Mouse (Mus musculus) cerebral cortex, adult 2 months (tissue): ENCODE data around the gene Ccdc115.

Source experiments
- WGBS: fragments of 180-500 bp; shearing (Covaris S2); methylation state at CpG from one replicate; pipeline ENCODE4 v1.1.7; 2018; 5-methylcytosine and 5-hydroxymethylcytosine counted together

Gene Ccdc115

GRCm38 (mm10) chr1:34438381-34439051, 956 bp downstream of the Ccdc115 start:
- WGBS: 45% methylated on average over 15 of the region's 20 CpGs

DNA sequence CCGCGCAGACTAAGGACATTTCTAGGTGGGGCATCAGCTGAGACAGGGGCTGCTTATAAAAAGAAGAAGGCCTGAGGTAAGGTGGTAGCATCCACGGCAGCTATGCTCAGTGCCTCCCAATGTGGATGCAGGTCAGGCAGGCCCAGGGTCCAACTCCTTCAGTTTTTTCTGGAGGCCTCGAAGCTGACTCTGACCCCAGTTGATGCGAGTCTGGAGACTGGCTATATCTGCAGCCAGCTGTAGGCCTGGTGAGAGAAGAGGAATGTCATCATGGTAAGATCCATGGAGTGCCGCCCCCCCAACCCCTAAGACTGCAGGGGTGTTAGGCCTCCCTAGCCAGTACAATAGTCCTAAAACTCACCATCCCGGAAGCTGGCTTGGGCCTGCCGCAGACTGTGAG, 2.1 kb downstream of the Ccdc115 start:
- 97% methylated on average over 8 of the region's 8 CpGs for WGBS

DNA sequence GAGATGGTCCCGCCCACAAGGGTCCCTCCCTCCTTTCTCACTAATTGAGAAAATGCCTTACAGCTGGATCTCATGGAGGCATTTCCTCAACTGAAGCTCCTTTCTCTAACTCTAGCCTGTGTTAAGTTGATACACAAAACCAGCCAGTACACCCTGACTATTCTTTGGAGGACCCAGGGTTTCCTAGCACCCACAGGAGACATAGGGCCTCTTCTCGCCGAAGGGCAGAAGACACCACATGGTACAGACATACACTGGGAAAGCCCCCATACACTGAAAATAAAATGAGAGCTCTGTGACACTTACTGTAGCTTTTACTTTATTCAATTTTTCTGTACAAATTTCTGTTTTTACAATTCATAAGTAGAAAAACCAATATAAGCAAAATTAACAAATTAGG, 3.1 kb downstream of the Ccdc115 start:
- WGBS: 81% methylated on average over 3 of the region's 3 CpGs

DNA sequence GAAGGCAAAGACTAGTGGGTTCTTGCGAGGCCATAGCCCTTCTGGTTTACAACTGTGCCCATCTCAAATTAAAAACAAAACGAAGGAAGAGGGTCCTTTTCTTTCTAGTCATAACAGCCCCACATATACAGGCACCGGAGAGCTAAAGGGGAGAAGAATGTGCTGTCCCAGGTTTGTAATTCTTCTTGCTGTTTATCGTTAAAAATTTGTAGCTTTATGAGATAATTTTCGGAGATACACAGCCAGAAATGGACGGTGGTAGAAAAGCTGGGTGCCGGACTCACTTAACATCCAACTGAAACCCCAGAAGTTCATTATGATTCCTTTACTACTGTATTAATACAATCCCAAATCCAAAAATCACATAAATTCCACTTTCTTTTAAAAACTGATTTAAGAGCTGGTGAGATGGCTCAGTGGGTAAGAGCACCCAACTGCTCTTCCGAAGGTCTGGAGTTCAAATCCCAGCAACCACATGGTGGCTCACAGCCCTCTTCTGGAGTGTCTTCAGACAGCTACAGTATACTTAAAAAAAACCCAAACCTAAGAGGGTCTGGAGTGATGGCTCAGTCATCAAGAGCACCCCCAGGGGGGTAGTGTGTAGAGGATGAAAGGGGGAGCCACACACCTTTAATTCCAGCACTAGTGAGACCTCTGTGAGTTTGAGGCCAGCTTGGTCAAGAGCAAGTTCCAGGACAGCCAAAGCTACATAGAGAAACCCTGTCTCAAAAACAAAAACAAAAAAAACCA, 3.9 kb downstream of the Ccdc115 start:
- 25% methylated on average over 8 of the region's 8 CpGs for WGBS

GRCm38 (mm10) chr1:34434660-34435160, 4.8 kb downstream of the Ccdc115 start:
- WGBS: 1% methylated on average over 30 of the region's 30 CpGs

DNA sequence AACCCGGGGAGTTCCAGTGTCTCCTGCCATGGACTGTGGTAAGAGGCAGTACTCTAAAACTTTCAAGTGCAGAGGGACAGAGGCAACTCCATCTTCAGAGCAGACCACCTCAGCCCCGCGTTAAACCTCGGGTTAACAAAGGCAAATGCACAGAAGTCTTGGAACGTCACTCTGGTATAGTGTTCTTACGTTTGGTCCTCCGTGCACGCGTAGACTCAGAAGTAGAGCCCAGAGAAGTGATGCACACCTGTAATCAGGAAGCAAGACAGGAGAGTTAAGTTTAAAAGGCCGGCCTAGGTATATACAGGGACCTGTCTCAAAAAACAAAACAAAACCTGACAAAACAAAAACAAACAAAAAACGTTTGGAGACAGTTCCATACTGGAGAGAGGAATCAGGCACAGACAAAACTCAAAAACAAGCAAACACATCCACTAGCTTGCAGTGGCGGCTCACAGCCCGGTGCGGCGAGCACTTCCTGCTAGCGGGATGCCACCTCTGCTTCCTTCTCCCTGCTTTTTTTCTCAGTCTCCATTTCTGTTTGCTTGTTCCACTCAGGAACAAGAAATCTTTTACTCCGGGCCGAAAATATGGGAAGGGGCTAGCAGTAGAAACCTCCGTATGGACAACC, 5.5 kb downstream of the Ccdc115 start:
- 13% methylated on average over 19 of the region's 19 CpGs for WGBS

GRCm38 (mm10) chr1:34432776-34433481, 6.5 kb downstream of the Ccdc115 start:
- WGBS: 4% methylated on average over 35 of the region's 35 CpGs

- 39% methylated on average over 13 of the region's 13 CpGs for WGBS
These were observed 7.1 kb downstream of the Ccdc115 start for GRCm38 (mm10) chr1:34432411-34432775.

DNA sequence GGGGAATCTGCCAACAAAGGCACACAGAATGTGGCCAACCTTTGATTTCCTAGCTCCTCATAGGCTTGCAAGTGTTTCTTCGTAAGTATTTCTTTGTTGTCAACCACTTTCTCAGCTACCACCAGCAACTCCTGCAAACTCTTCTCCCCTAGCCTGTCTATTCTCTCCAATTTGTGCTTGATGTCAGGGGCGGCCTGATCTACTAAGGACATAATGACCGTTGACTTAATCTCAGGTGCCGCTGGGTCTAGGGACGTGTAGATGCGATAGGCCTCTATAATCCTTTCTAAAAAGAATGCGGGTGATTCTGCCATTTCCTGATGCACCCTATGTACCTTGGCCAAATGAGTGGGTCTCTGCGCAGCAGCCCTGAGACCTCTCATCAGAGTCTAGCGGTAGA, 8.0 kb downstream of the Ccdc115 start:
- 99% methylated on average over 9 of the region's 9 CpGs for WGBS

GRCm38 (mm10) chr1:34430981-34431380, 8.5 kb downstream of the Ccdc115 start:
- 99% methylated on average over 3 of the region's 3 CpGs for WGBS

- 94% methylated on average over 4 of the region's 4 CpGs for WGBS
These were observed 10.2 kb downstream of the Ccdc115 start for GRCm38 (mm10) chr1:34429281-34429680.

- WGBS: 91% methylated on average over 2 of the region's 2 CpGs
These were observed 11.0 kb downstream of the Ccdc115 start for GRCm38 (mm10) chr1:34428466-34428865.

DNA sequence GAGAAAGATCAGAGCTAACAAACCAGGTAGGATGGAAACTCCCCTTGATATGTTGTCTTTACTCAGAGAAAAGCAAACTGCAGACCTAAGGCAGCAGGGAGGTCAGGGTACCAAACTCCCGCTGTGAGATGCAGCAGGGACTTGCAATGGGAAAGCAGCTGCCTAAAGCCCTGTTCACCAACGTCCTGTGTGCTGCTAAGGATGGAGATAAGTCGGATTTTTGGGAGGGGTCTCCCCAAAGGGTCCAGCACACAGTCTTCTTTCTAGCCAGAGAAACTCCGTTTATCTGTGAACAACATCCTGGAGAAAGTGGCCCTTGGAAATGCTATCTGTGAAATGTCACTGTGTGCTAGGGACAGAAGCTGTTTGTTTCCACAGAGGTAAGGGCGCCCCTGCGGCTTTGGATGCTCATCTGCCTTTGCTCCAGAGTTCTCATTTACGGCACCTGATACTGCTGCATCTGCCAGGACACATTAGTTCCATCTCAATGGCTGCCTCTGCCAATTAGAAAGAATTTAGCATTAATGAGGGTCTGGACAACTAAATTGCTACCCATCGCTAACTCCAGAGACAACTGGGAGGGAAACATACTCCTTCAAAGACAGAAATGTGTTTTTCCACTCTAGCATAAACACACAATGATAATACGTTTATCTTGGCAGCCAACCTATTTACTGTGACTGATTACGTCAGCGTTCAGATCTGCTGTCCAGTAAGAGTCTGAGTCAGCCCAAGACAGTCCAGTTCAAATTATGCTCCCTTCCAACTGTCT, 40.1 kb downstream of the Ccdc115 start:
- 39% methylated on average over 11 of the region's 11 CpGs for WGBS

DNA sequence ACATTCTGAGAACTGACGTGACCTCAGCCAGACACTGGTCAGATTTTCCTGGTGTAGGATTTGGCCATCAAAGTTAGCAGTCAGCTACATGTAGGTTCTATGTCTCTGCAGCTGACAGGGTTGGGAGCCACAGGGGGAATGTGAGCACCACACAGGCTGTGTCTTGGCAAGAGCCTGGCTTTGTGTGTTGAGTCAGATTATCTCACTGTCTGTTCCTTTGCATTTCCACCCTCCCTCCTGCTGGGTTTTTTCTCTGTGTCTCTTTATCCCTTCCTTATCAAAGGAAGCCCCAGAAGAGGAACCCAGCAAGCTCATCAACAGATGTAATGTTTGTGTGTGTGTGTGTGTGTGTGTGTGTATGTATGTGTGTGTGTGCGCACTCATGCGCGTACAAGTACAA, 43.2 kb downstream of the Ccdc115 start:
- WGBS: 77% methylated on average over 4 of the region's 4 CpGs

DNA sequence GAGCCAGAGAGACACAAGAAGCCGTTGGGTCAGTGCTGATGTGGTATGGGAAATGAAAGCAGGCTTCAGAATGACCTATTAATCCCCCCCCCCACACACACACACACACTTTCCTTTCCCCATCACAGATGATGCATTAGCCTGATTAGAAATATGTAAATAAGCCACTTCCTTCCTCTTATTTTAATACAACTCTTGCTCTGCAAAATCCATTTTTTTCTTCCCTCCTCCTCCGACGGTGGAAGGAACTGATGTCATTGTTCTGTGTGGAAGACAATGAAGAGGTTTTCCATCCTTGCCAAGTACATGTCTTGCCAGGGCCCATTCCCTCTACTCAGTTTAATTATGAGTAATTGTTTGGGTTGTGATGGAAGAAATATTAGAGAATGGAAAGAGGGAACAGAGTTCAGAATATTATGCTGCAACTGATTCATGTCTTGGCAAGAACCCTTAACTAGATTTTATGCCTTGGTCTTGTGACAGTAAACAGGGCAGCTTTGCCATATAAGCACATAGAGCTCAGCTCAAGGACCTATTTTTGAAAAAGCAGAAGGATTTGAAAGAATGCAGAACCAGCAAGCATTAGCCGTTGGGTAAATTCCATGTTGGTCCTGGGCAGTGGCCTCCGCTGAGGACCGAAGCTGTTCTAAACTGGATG, 50.1 kb downstream of the Ccdc115 start:
- WGBS: 67% methylated on average over 6 of the region's 6 CpGs

- WGBS: 63% methylated on average over 11 of the region's 11 CpGs
These were observed 50.6 kb downstream of the Ccdc115 start for GRCm38 (mm10) chr1:34388849-34389233.

- WGBS: 72% methylated on average over 12 of the region's 12 CpGs
These were observed 51.8 kb downstream of the Ccdc115 start for GRCm38 (mm10) chr1:34387346-34388327.
